Mouse (Mus musculus) lung, embryonic 14.5 days (tissue): ENCODE measurements around the gene Kif2c. TPM values are rescaled to one million over a fixed set of nuclear protein-coding genes. Genes with fewer than 3 reads are reported as not detected.

Experiments
- ATAC-seq: fragments of 200-750 bp; cut with Nextera tagmentation; 2 replicates; pipeline ENCODE4 v1.8.0; 2017; ENCODE audit warnings: mild to moderate bottlenecking, moderate TSS enrichment, moderate library complexity; ENCODE audit not compliant: insufficient read depth
- DNase-seq: peaks from one replicate; pipeline ENCODE4 v3.0.0-alpha.2; 2015
- H3K27ac ChIP-seq: fragments of 300-500 bp; sonication (generic); 2 replicates; pipeline ENCODE4 v1.5.1; 2014; ENCODE audit warnings: low read depth, mild to moderate bottlenecking, moderate library complexity
- H3K27me3 ChIP-seq: fragments of 300-500 bp; sonication (generic); 2 replicates; pipeline ENCODE4 v1.6.1; 2014; ENCODE audit warnings: low read length, control low read depth; ENCODE audit not compliant: insufficient read depth
- H3K36me3 ChIP-seq: fragments of 300-500 bp; sonication (generic); 2 replicates; pipeline ENCODE4 v1.6.1; 2014; ENCODE audit warnings: control low read depth; ENCODE audit not compliant: insufficient read depth
- H3K4me1 ChIP-seq: fragments of 300-500 bp; sonication (generic); 2 replicates; pipeline ENCODE4 v1.6.1; 2014; ENCODE audit warnings: antibody characterized with exemption, control low read depth; ENCODE audit not compliant: insufficient read depth
- H3K4me2 ChIP-seq: fragments of 300-500 bp; sonication (generic); 2 replicates; pipeline ENCODE4 v1.6.1; 2014; ENCODE audit warnings: mild to moderate bottlenecking
- H3K4me3 ChIP-seq: fragments of 300-500 bp; sonication (generic); 2 replicates; pipeline ENCODE4 v1.5.1; 2014; ENCODE audit warnings: low read depth, low read length
- H3K9ac ChIP-seq: fragments of 300-500 bp; sonication (generic); 2 replicates; pipeline ENCODE4 v1.6.1; 2014
- H3K9me3 ChIP-seq: fragments of 300-500 bp; sonication (generic); 2 replicates; pipeline ENCODE4 v1.6.1; 2016; ENCODE audit warnings: low read depth, low read length, control low read depth
- CTCF ChIP-seq: IDR thresholded peaks from 2 replicates; pipeline ENCODE4 v1.5.1; 2016; ENCODE audit warnings: antibody characterized with exemption, low read depth
- WGBS: fragments of 180-500 bp; shearing (Covaris S2); extraction: QIAGEN DNeasy Blood & Tissue Kit; methylation state at CpG from one replicate; pipeline ENCODE4 v1.1.7; 2014; 5-methylcytosine and 5-hydroxymethylcytosine counted together
- polyA plus RNA-seq: library from polyadenylated mRNA; unstranded; fragments of >200 nt; fragmentation: Nextera tagmentation; extraction: Ambion mirVana; gene quantifications from 2 replicates; pipeline ENCODE4 v1.2.1, GENCODE M21; 2014

The Kif2c gene
- polyA plus RNA-seq, 1 experiment from 2014 or later = 85.9 TPM

- peak overlapping the region; percentile 98 for H3K4me3 ChIP-seq
- peak overlapping the region; percentile 99 for H3K9ac ChIP-seq
- peak overlapping the region; percentile 71 for H3K4me2 ChIP-seq
- H3K9me3 ChIP-seq = no peaks in the 10 kb centered on the region
- no peaks in the 10 kb centered on the region for H3K27me3 ChIP-seq
- WGBS = 2% methylated on average over 44 of the region's 44 CpGs
- 0 out of 2 replicates have a peak, but pooled peaks have one; percentile 0 for ATAC-seq
- DNase-seq = no peak
- H3K27ac ChIP-seq = peak overlapping the region; percentile 97
- no peak for TF ChIP-seq CTCF
- H3K4me1 ChIP-seq = no peaks in the 10 kb centered on the region
- H3K36me3 ChIP-seq = peaks cover 61% of the 10 kb centered on the region
These were observed 27.2 kb downstream of the Kif2c start for GRCm38 (mm10) chr4:117155020-117155791.

- H3K4me2 ChIP-seq = no peak overlapping the region
- H3K36me3 ChIP-seq = peaks cover 67% of the 10 kb centered on the region
These were observed 29.7 kb downstream of the Kif2c start for GRCm38 (mm10) chr4:117152714-117153113.

GRCm38 (mm10) chr4:117151416-117151815 lies 31.0 kb downstream of the Kif2c start:
- DNase-seq (no peak), ATAC-seq (no peak)
- Histone ChIP-seq H3K4me2 (no peak overlapping the region), H3K27me3 (no peaks in the 10 kb centered on the region), H3K36me3 (peaks cover 67% of the 10 kb centered on the region), H3K9me3 (no peaks in the 10 kb centered on the region), H3K9ac (no peak overlapping the region), H3K27ac (no peak overlapping the region), H3K4me3 (no peak overlapping the region), H3K4me1 (no peaks in the 10 kb centered on the region)
- no peak for TF ChIP-seq CTCF
- 61% methylated on average over 1 of the region's 1 CpGs for whole genome bisulfite sequencing

More at GRCm38 (mm10) chr4:117152714-117153113, 29.7 kb downstream of the Kif2c start:
- ATAC-seq (no peak), DNase-seq (no peak)
- H3K27me3 ChIP-seq = no peaks in the 10 kb centered on the region
- no peaks in the 10 kb centered on the region for H3K9me3 ChIP-seq
- H3K4me1 ChIP-seq = no peaks in the 10 kb centered on the region
- no peak overlapping the region for H3K27ac ChIP-seq
- 62% methylated on average over 5 of the region's 5 CpGs for WGBS
- H3K4me3 ChIP-seq = 0 out of 2 replicates have a peak overlapping the region, but pooled peaks have one; percentile 5
- no peak for TF ChIP-seq CTCF
- H3K9ac ChIP-seq = no peak overlapping the region

GRCm38 (mm10) chr4:117150212-117150733 lies 32.2 kb downstream of the Kif2c start:
- Histone ChIP-seq H3K9me3 (no peaks in the 10 kb centered on the region), H3K36me3 (peaks cover 66% of the 10 kb centered on the region), H3K27me3 (no peaks in the 10 kb centered on the region), H3K4me2 (no peak overlapping the region), H3K27ac (no peak overlapping the region), H3K4me1 (no peaks in the 10 kb centered on the region), H3K4me3 (no peak overlapping the region), H3K9ac (no peak overlapping the region)
- DNase-seq (no peak), ATAC-seq (no peak)
- TF ChIP-seq CTCF = no peak
- 91% methylated on average over 6 of the region's 6 CpGs for WGBS

- H3K36me3 ChIP-seq = peaks cover 59% of the 10 kb centered on the region
- TF ChIP-seq CTCF = peak; percentile 27
- no peak overlapping the region for H3K9ac ChIP-seq
- H3K4me1 ChIP-seq = no peaks in the 10 kb centered on the region
- WGBS = 66% methylated on average over 6 of the region's 6 CpGs
- no peak for DNase-seq
- no peak for ATAC-seq
- no peak overlapping the region for H3K4me2 ChIP-seq
- H3K27ac ChIP-seq = no peak overlapping the region
- no peak overlapping the region for H3K4me3 ChIP-seq
- H3K9me3 ChIP-seq = no peaks in the 10 kb centered on the region
- no peaks in the 10 kb centered on the region for H3K27me3 ChIP-seq
These were observed 32.9 kb downstream of the Kif2c start for GRCm38 (mm10) chr4:117149291-117150211.

- Histone ChIP-seq H3K9me3 (no peaks in the 10 kb centered on the region), H3K27ac (no peak overlapping the region), H3K9ac (no peak overlapping the region), H3K36me3 (peaks cover 51% of the 10 kb centered on the region), H3K4me2 (no peak overlapping the region), H3K4me3 (no peak overlapping the region), H3K27me3 (no peaks in the 10 kb centered on the region), H3K4me1 (no peaks in the 10 kb centered on the region)
- ATAC-seq (no peak), DNase-seq (no peak)
- WGBS = 63% methylated on average over 24 of the region's 24 CpGs
- TF ChIP-seq CTCF = no peak
These were observed 33.6 kb downstream of the Kif2c start for GRCm38 (mm10) chr4:117148815-117149214.
